ENCODE assay signal across 21 mouse cellular contexts in genomic region chr10:40284997-40285396, GRCm38 (mm10).
"Had no signal": no experiment of that assay in that cellular context is flagged by ENCODE, and none has a peak within 500 bp of the region (broad histone marks: within the 10 kb centered on the region; RNA-seq: fewer than 3 reads in every experiment).

No protein-coding gene starts in this region.

- H3K4me1 ChIP-seq: midbrain, embryonic 13.5 days; neural tube, embryonic 13.5 days; stomach, embryonic 15.5 days had no signal

- H3K9ac ChIP-seq: liver, embryonic 14.5 days; liver, postnatal 0 days; lung, embryonic 14.5 days; midbrain, embryonic 13.5 days; neural tube, embryonic 13.5 days; stomach, embryonic 15.5 days had no signal

- H3K4me2 ChIP-seq: liver, embryonic 11.5 days; lung, embryonic 14.5 days; midbrain, embryonic 13.5 days; neural tube, embryonic 13.5 days; stomach, embryonic 15.5 days had no signal

- ATAC-seq: liver, postnatal 0 days; lung, postnatal 0 days had no signal

- H3K27me3 ChIP-seq: megakaryocyte, embryonic 14.5 days; midbrain, embryonic 13.5 days; neural tube, embryonic 13.5 days; stomach, embryonic 15.5 days had no signal

- H3K4me3 ChIP-seq: megakaryocyte, embryonic 14.5 days; midbrain, embryonic 10.5 days; midbrain, embryonic 13.5 days; myocyte; neural tube, embryonic 13.5 days; stomach, embryonic 15.5 days had no signal

- H3K27ac ChIP-seq: kidney, postnatal 0 days; liver, embryonic 14.5 days; macrophage; midbrain, embryonic 10.5 days; midbrain, embryonic 13.5 days; neural tube, embryonic 13.5 days; stomach, embryonic 15.5 days had no signal

- DNase-seq: kidney, adult 9 months; kidney, postnatal 25 days; liver, postnatal 0 days; lung, embryonic 14.5 days; retina, postnatal 1 day; right cerebral cortex, postnatal 25 days; spleen, adult 18-20 months; thymus, adult 2 months; thymus, postnatal 14 days; thymus, postnatal 4 days had no signal

- H3K9me3 ChIP-seq: megakaryocyte, embryonic 14.5 days; midbrain, embryonic 10.5 days; midbrain, embryonic 13.5 days; neural tube, embryonic 13.5 days; stomach, embryonic 15.5 days had no signal
